ENCODE assay signal across 16 mouse cellular contexts in genomic region chr13:20904118-20904517, GRCm38 (mm10).
"Had no signal": no experiment of that assay in that cellular context is flagged by ENCODE, and none has a peak within 500 bp of the region (broad histone marks: within the 10 kb centered on the region; RNA-seq: fewer than 3 reads in every experiment).

No protein-coding gene starts in this region.

- DNase-seq: retina, postnatal 1 day; right cerebral cortex, adult 18-20 months; right cerebral cortex, postnatal 14 days; right cerebral cortex, postnatal 25 days; right cerebral cortex, postnatal 4 days; spleen, adult 18-20 months; thymus, adult 18-20 months; thymus, adult 2 months; thymus, postnatal 14 days; thymus, postnatal 25 days; thymus, postnatal 36 days; thymus, postnatal 4 days had no signal

- H3K4me2 ChIP-seq: neural tube, embryonic 13.5 days; neural tube, embryonic 15.5 days; stomach, embryonic 15.5 days had no signal

- H3K9me3 ChIP-seq: neural tube, embryonic 13.5 days; neural tube, embryonic 15.5 days; stomach, embryonic 15.5 days had no signal

- H3K4me1 ChIP-seq: stomach, embryonic 15.5 days had no signal

- H3K36me3 ChIP-seq: neural tube, embryonic 13.5 days; neural tube, embryonic 15.5 days; stomach, embryonic 15.5 days had no signal

- H3K27ac ChIP-seq: neural tube, embryonic 13.5 days; neural tube, embryonic 15.5 days; stomach, embryonic 15.5 days; stomach, postnatal 0 days had no signal

- H3K9ac ChIP-seq: neural tube, embryonic 13.5 days; neural tube, embryonic 15.5 days; stomach, embryonic 15.5 days had no signal

- H3K4me3 ChIP-seq: neural tube, embryonic 13.5 days; neural tube, embryonic 15.5 days; stomach, embryonic 15.5 days had no signal

- H3K27me3 ChIP-seq: neural tube, embryonic 13.5 days; neural tube, embryonic 15.5 days; stomach, embryonic 15.5 days had no signal
